In the genomic region with DNA sequence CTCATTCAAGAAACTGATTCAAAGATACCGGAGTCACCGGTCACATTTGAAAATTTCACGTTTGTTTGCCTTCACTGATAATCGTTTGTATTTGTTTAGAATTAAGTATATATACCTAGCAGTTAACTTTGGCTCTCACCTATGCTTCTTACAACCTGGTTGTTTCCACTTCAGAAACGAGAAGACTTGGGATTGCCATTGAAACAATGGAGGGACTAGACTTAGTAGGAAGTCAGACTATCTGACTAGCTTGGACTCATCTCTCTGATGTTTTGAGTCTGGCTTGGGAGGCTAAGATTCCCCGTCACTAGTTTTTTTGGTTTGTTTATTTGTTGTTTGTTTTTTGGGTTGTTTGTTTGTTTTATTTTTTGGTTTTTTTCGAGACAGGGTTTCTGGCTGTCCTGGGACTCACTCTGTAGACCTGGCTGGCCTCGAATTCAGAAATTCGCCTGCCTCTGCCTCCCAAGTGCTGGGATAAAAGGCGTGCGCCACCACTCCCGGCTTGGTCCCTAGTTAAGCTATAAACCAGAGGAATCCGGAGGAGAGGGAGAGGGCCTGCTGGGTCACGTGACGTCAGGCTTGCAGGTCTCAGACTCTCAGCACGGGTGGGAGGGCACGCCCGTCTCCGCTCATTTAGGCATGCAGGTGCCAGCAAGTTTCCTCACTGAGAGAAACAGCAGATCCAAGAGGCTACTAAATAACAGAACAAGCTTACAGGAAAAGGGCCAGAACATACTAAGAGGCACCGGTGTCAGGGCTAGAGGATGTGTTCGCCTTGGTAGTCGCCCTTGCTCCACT, we compare ENCODE assay signal across 12 mouse cellular contexts. TPM values are rescaled to one million over a fixed set of nuclear protein-coding genes. Genes with fewer than 3 reads are reported as not detected.
A peak's percentile ranks its signal among the peaks of the same experiment; 100 is the strongest.
DNase-seq lines count a peak whose midpoint lies in the region; ATAC-seq and TF ChIP-seq lines count a peak whose summit lies in the region.
"Had no signal": no experiment of that assay in that cellular context is flagged by ENCODE, and none has a peak within 500 bp of the region (broad histone marks: within the 10 kb centered on the region; RNA-seq: fewer than 3 reads in every experiment).

No protein-coding gene starts in this region.

- in situ Hi-C loops in Patski (cut with MboI; ENCODE audit: low pct_unique_long_range_greater_than_20kb): no loop called here

- DNase-seq in lung, postnatal 0 days (ENCODE audit: low spot score): no peak
- DNase-seq in lung, adult 2 months: no peak
- no peak for DNase-seq in Patski (ENCODE audit: low read depth, low spot score)
- DNase-seq in thymus, postnatal 14 days: no peak
- DNase-seq in embryo, embryonic 9.5 days (ENCODE audit: extremely low spot score): no peak
- no peak for DNase-seq in forebrain, embryonic 10.5 days (ENCODE audit: extremely low spot score, low spot score)
- DNase-seq: thymus, adult 2 months had no signal

- H3K4me2 ChIP-seq in lung, postnatal 0 days (replicated peaks; ENCODE audit: low read depth, low read length): no peak overlapping the region
- no peak overlapping the region for H3K4me2 ChIP-seq in kidney, embryonic 14.5 days (replicated peaks; ENCODE audit: low read depth, low read length)
- H3K4me2 ChIP-seq in stomach, embryonic 16.5 days (ENCODE audit: low read depth, low read length): peak overlapping the region; percentile 8; the same call in 1 of the 2 replicates
- H3K4me2 ChIP-seq: liver, embryonic 15.5 days had no signal

- H3K9ac ChIP-seq in lung, postnatal 0 days (replicated peaks; ENCODE audit: low read depth): no peak overlapping the region
- H3K9ac ChIP-seq in kidney, embryonic 14.5 days (ENCODE audit: low read depth, low read length): no peak overlapping the region
- no peak overlapping the region for H3K9ac ChIP-seq in stomach, embryonic 16.5 days (ENCODE audit: low read length)
- H3K9ac ChIP-seq: heart, embryonic 12.5 days; liver, embryonic 15.5 days had no signal

- TF ChIP-seq POLR2A in lung, adult 2 months (IDR thresholded peaks at IDR 0.05; ENCODE audit: borderline replicate concordance, extremely low read depth, low read depth, low read length): no peak

- POLR2A ChIA-PET in Patski (lab: Charles Lee): no interaction called here

- H3K36me3 ChIP-seq in lung, postnatal 0 days (ENCODE audit: insufficient read depth, low read length): no peaks in the 10 kb centered on the region
- no peaks in the 10 kb centered on the region for H3K36me3 ChIP-seq in kidney, embryonic 14.5 days (ENCODE audit: control insufficient read depth, insufficient read depth, low read length)
- H3K36me3 ChIP-seq in stomach, embryonic 16.5 days (ENCODE audit: control insufficient read depth, insufficient read depth, low read length): no peaks in the 10 kb centered on the region
- no peaks in the 10 kb centered on the region for H3K36me3 ChIP-seq in forebrain, embryonic 10.5 days (replicated peaks)
- H3K36me3 ChIP-seq: heart, embryonic 12.5 days; liver, embryonic 15.5 days had no signal

- ATAC-seq in lung, postnatal 0 days: 0 out of 2 replicates have a peak, but pooled peaks have one; percentile 35
- peak; percentile 5 for ATAC-seq in Patski
- ATAC-seq in kidney, embryonic 14.5 days (ENCODE audit: low FRiP score, low TSS enrichment): peak; percentile 71; the same call in 1 of the 2 replicates
- ATAC-seq in stomach, embryonic 16.5 days (ENCODE audit: insufficient read depth, low FRiP score): 0 out of 2 replicates have a peak, but pooled peaks have one; percentile 54

- no peaks in the 10 kb centered on the region for H3K4me1 ChIP-seq in lung, postnatal 0 days (ENCODE audit: insufficient read depth, low read depth, low read length)
- H3K4me1 ChIP-seq in lung, adult 2 months (ENCODE audit: control insufficient read depth, insufficient read depth, low read length): no peaks in the 10 kb centered on the region; the same call in 1 of the 2 replicates
- H3K4me1 ChIP-seq in kidney, embryonic 14.5 days (ENCODE audit: control insufficient read depth, insufficient read depth, low read length): peaks cover 16% of the 10 kb centered on the region
- peaks cover 20% of the 10 kb centered on the region for H3K4me1 ChIP-seq in stomach, embryonic 16.5 days (ENCODE audit: control insufficient read depth, insufficient read depth, low read length)
- H3K4me1 ChIP-seq in forebrain, embryonic 10.5 days: peaks cover 7% of the 10 kb centered on the region
- H3K4me1 ChIP-seq: liver, embryonic 15.5 days had no signal

- no peaks in the 10 kb centered on the region for H3K27me3 ChIP-seq in lung, postnatal 0 days (replicated peaks; ENCODE audit: insufficient read depth, low read length)
- H3K27me3 ChIP-seq in Patski: no peaks in the 10 kb centered on the region
- no peaks in the 10 kb centered on the region for H3K27me3 ChIP-seq in kidney, embryonic 14.5 days (ENCODE audit: control insufficient read depth, insufficient read depth, low read length)
- H3K27me3 ChIP-seq in stomach, embryonic 16.5 days (ENCODE audit: control insufficient read depth, insufficient read depth, low read length): no peaks in the 10 kb centered on the region
- no peaks in the 10 kb centered on the region for H3K27me3 ChIP-seq in forebrain, embryonic 10.5 days (ENCODE audit: poor library complexity, severe bottlenecking)
- H3K27me3 ChIP-seq: heart, embryonic 12.5 days; liver, embryonic 15.5 days had no signal

- 64% methylated on average over 22 of the region's 22 CpGs for WGBS in lung, postnatal 0 days
- 66% methylated on average over 22 of the region's 22 CpGs for WGBS in lung, adult 2 months
- WGBS in kidney, embryonic 14.5 days: 58% methylated on average over 22 of the region's 22 CpGs
- WGBS in stomach, embryonic 16.5 days: 63% methylated on average over 22 of the region's 22 CpGs
- 80% methylated on average over 22 of the region's 22 CpGs for WGBS in forebrain, embryonic 10.5 days

- no peak overlapping the region for H3K4me3 ChIP-seq in lung, postnatal 0 days (ENCODE audit: low read depth, low read length)
- H3K4me3 ChIP-seq in lung, adult 2 months (replicated peaks; ENCODE audit: extremely low read depth, low read depth, low read length): no peak overlapping the region
- H3K4me3 ChIP-seq in kidney, embryonic 14.5 days (ENCODE audit: low read length): no peak overlapping the region
- no peak overlapping the region for H3K4me3 ChIP-seq in stomach, embryonic 16.5 days (replicated peaks; ENCODE audit: low read length)
- no peak overlapping the region for H3K4me3 ChIP-seq in forebrain, embryonic 10.5 days
- H3K4me3 ChIP-seq: erythroblast, embryonic 14.5 days; heart, embryonic 12.5 days; liver, embryonic 15.5 days had no signal

- CTCF ChIA-PET in Patski (lab: Charles Lee): interaction anchor here (0.7 to 1.6 kb wide), 3 partner anchors 9 to 15 kb away, joined by 3 to 4 read pairs (median 4); no protein-coding TSS in a partner anchor

- no peak for TF ChIP-seq CTCF in lung, postnatal 0 days (IDR thresholded peaks at IDR 0.05)
- no peak for TF ChIP-seq CTCF in lung, adult 2 months (IDR thresholded peaks at IDR 0.05; ENCODE audit: insufficient read depth, low read length)
- TF ChIP-seq CTCF in Patski (IDR thresholded peaks at IDR 0.05): no peak

- no peak for TF ChIP-seq EP300 in lung, postnatal 0 days (IDR thresholded peaks at IDR 0.05)

- no peaks in the 10 kb centered on the region for H3K9me3 ChIP-seq in lung, postnatal 0 days (ENCODE audit: low read length)
- H3K9me3 ChIP-seq in kidney, embryonic 14.5 days (ENCODE audit: control insufficient read depth, low read length): no peaks in the 10 kb centered on the region
- no peaks in the 10 kb centered on the region for H3K9me3 ChIP-seq in stomach, embryonic 16.5 days (replicated peaks; ENCODE audit: control insufficient read depth, low read length)
- H3K9me3 ChIP-seq in forebrain, embryonic 10.5 days: no peaks in the 10 kb centered on the region
- H3K9me3 ChIP-seq: heart, embryonic 12.5 days; liver, embryonic 15.5 days had no signal

- H3K27ac ChIP-seq in lung, postnatal 0 days (ENCODE audit: low read length): no peak overlapping the region
- no peak overlapping the region for H3K27ac ChIP-seq in kidney, embryonic 14.5 days (ENCODE audit: low read depth, low read length)
- no peak overlapping the region for H3K27ac ChIP-seq in stomach, embryonic 16.5 days (ENCODE audit: low read length)
- no peak overlapping the region for H3K27ac ChIP-seq in forebrain, embryonic 10.5 days
- H3K27ac ChIP-seq: liver, embryonic 15.5 days had no signal

RNA-seq across cellular contexts. Expression of gene Man1a2, which starts 18.7 kb away (rescaled TPM):
- polyA plus RNA-seq in lung, postnatal 0 days (2015; fragmentation: Nextera tagmentation; extraction: Ambion mirVana): 74.3 and 74.4 TPM in 2 replicates
- 11.2 and 22.4 TPM in 2 replicates for polyA plus RNA-seq in lung, adult 2 months (2012; rRNA removed)
- polyA plus RNA-seq in Patski (2021): 83.6 TPM
- polyA plus RNA-seq in kidney, embryonic 14.5 days (2014; fragmentation: Nextera tagmentation; extraction: Ambion mirVana): 69.9 and 102 TPM in 2 replicates
- 41.6 and 43.4 TPM in 2 replicates for polyA plus RNA-seq in stomach, embryonic 16.5 days (2015; fragmentation: Nextera tagmentation; extraction: Ambion mirVana)
- 39.1 and 45.6 TPM in 2 replicates for polyA plus RNA-seq in forebrain, embryonic 10.5 days (2016; fragmentation: Nextera tagmentation; extraction: Ambion mirVana)

Comparison
In these comparisons a context has a peak if more than half of its experiments do, and no peak if none do; other contexts are left out.
1. ATAC-seq: peak in every context shown above with its lines; median percentile 71 in kidney, embryonic 14.5 days; 54 in stomach, embryonic 16.5 days; 35 in lung, postnatal 0 days; 5 in Patski.